Mouse (Mus musculus): ENCODE measurements at regions not wholly inside any gene's neighbourhood (a gene's known extent, or its start where the extent isn't known, plus 50 kb on each side); places are given as distances from the start of the nearest gene placed in this dataset.

- no peak for ATAC-seq (ENCODE audit: insufficient number of reproducible peaks, low FRiP score, low TSS enrichment, low read depth)
- WGBS: 94% methylated on average over 5 of the region's 5 CpGs
Observed at GRCm38 (mm10) chr14:87312318-87312717, 104.1 kb upstream of the Tdrd3 start.

GRCm38 (mm10) chr14:87314999-87315732, 101.3 kb upstream of the Tdrd3 start:
- H3K4me2 ChIP-seq (ENCODE audit: low read depth, severe bottlenecking): no peak overlapping the region
- H3K9me3 ChIP-seq (ENCODE audit: control insufficient read depth, low read length): no peaks in the 10 kb centered on the region
- no peaks in the 10 kb centered on the region for H3K4me1 ChIP-seq (ENCODE audit: control insufficient read depth, insufficient read depth, low read length)
- no peak overlapping the region for H3K9ac ChIP-seq (ENCODE audit: low read length)
- no peak overlapping the region for H3K27ac ChIP-seq (replicated peaks; ENCODE audit: low read depth, low read length)
- no peaks in the 10 kb centered on the region for H3K36me3 ChIP-seq (ENCODE audit: control insufficient read depth, insufficient read depth, low read length)
- 30% methylated on average over 6 of the region's 6 CpGs for WGBS
- no peak for ATAC-seq (ENCODE audit: insufficient number of reproducible peaks, low FRiP score, low TSS enrichment, low read depth)
- H3K4me3 ChIP-seq (ENCODE audit: low read depth, low read length): no peak overlapping the region
- DNase-seq (ENCODE audit: low spot score): peak; percentile 80
- H3K27me3 ChIP-seq (ENCODE audit: control insufficient read depth, insufficient read depth, low read length): no peaks in the 10 kb centered on the region

More at GRCm38 (mm10) chr14:87312318-87312717, 104.1 kb upstream of the Tdrd3 start:
- DNase-seq (ENCODE audit: low spot score): no peak
- H3K9ac ChIP-seq (ENCODE audit: low read length): no peak overlapping the region
- no peaks in the 10 kb centered on the region for H3K27me3 ChIP-seq (ENCODE audit: control insufficient read depth, insufficient read depth, low read length)
- no peak overlapping the region for H3K4me2 ChIP-seq (ENCODE audit: low read depth, severe bottlenecking)
- H3K4me3 ChIP-seq (ENCODE audit: low read depth, low read length): no peak overlapping the region
- H3K36me3 ChIP-seq (ENCODE audit: control insufficient read depth, insufficient read depth, low read length): no peaks in the 10 kb centered on the region
- H3K4me1 ChIP-seq (ENCODE audit: control insufficient read depth, insufficient read depth, low read length): no peaks in the 10 kb centered on the region
- no peak overlapping the region for H3K27ac ChIP-seq (replicated peaks; ENCODE audit: low read depth, low read length)
- no peaks in the 10 kb centered on the region for H3K9me3 ChIP-seq (ENCODE audit: control insufficient read depth, low read length)

- Histone ChIP-seq H3K36me3 (ENCODE audit: control insufficient read depth, insufficient read depth, low read length) (no peaks in the 10 kb centered on the region), H3K4me1 (ENCODE audit: control insufficient read depth, insufficient read depth, low read length) (no peaks in the 10 kb centered on the region), H3K27me3 (ENCODE audit: control insufficient read depth, insufficient read depth, low read length) (no peaks in the 10 kb centered on the region), H3K27ac (replicated peaks; ENCODE audit: low read depth, low read length) (no peak overlapping the region), H3K9me3 (ENCODE audit: control insufficient read depth, low read length) (no peaks in the 10 kb centered on the region), H3K4me3 (ENCODE audit: low read depth, low read length) (no peak overlapping the region), H3K4me2 (ENCODE audit: low read depth, severe bottlenecking) (no peak overlapping the region), H3K9ac (ENCODE audit: low read length) (no peak overlapping the region)
- DNase-seq (ENCODE audit: low spot score) (no peak), ATAC-seq (ENCODE audit: insufficient number of reproducible peaks, low FRiP score, low TSS enrichment, low read depth) (no peak)
- 26% methylated on average over 1 of the region's 1 CpGs for WGBS
Observed at GRCm38 (mm10) chr14:87327841-87328240, 88.6 kb upstream of the Tdrd3 start.

- Histone ChIP-seq H3K4me1 (ENCODE audit: control insufficient read depth, insufficient read depth, low read length) (no peaks in the 10 kb centered on the region), H3K9ac (ENCODE audit: low read length) (no peak overlapping the region), H3K4me2 (ENCODE audit: low read depth, severe bottlenecking) (no peak overlapping the region), H3K4me3 (ENCODE audit: low read depth, low read length) (no peak overlapping the region), H3K36me3 (ENCODE audit: control insufficient read depth, insufficient read depth, low read length) (no peaks in the 10 kb centered on the region), H3K9me3 (ENCODE audit: control insufficient read depth, low read length) (no peaks in the 10 kb centered on the region), H3K27ac (replicated peaks; ENCODE audit: low read depth, low read length) (no peak overlapping the region), H3K27me3 (ENCODE audit: control insufficient read depth, insufficient read depth, low read length) (no peaks in the 10 kb centered on the region)
- DNase-seq (ENCODE audit: low spot score): no peak
- 88% methylated on average over 8 of the region's 8 CpGs for WGBS
- ATAC-seq (ENCODE audit: insufficient number of reproducible peaks, low FRiP score, low TSS enrichment, low read depth): no peak
Observed at GRCm38 (mm10) chr14:87337950-87338526, 78.4 kb upstream of the Tdrd3 start.

- no peaks in the 10 kb centered on the region for H3K4me1 ChIP-seq (ENCODE audit: control insufficient read depth, insufficient read depth, low read length)
- no peak overlapping the region for H3K4me2 ChIP-seq (ENCODE audit: low read depth, severe bottlenecking)
- H3K9me3 ChIP-seq (ENCODE audit: control insufficient read depth, low read length): no peaks in the 10 kb centered on the region
- no peak overlapping the region for H3K27ac ChIP-seq (replicated peaks; ENCODE audit: low read depth, low read length)
- H3K9ac ChIP-seq (ENCODE audit: low read length): no peak overlapping the region
- H3K27me3 ChIP-seq (ENCODE audit: control insufficient read depth, insufficient read depth, low read length): no peaks in the 10 kb centered on the region
- no peak overlapping the region for H3K4me3 ChIP-seq (ENCODE audit: low read depth, low read length)
- DNase-seq (ENCODE audit: low spot score): no peak
- WGBS: 83% methylated on average over 1 of the region's 1 CpGs
- no peaks in the 10 kb centered on the region for H3K36me3 ChIP-seq (ENCODE audit: control insufficient read depth, insufficient read depth, low read length)
- ATAC-seq (ENCODE audit: insufficient number of reproducible peaks, low FRiP score, low TSS enrichment, low read depth): no peak
Observed at GRCm38 (mm10) chr14:87344540-87344939, 71.9 kb upstream of the Tdrd3 start.

- DNase-seq (ENCODE audit: low spot score) (no peak), ATAC-seq (ENCODE audit: insufficient number of reproducible peaks, low FRiP score, low TSS enrichment, low read depth) (no peak)
- no peak overlapping the region for H3K4me2 ChIP-seq (ENCODE audit: low read depth, severe bottlenecking)
- H3K36me3 ChIP-seq (ENCODE audit: control insufficient read depth, insufficient read depth, low read length): no peaks in the 10 kb centered on the region
- no peaks in the 10 kb centered on the region for H3K27me3 ChIP-seq (ENCODE audit: control insufficient read depth, insufficient read depth, low read length)
- 95% methylated on average over 3 of the region's 3 CpGs for WGBS
- H3K4me1 ChIP-seq (ENCODE audit: control insufficient read depth, insufficient read depth, low read length): no peaks in the 10 kb centered on the region
- no peak overlapping the region for H3K9ac ChIP-seq (ENCODE audit: low read length)
- no peak overlapping the region for H3K4me3 ChIP-seq (ENCODE audit: low read depth, low read length)
- H3K27ac ChIP-seq (replicated peaks; ENCODE audit: low read depth, low read length): no peak overlapping the region
- H3K9me3 ChIP-seq (ENCODE audit: control insufficient read depth, low read length): no peaks in the 10 kb centered on the region
Observed at GRCm38 (mm10) chr14:87346812-87347211, 69.6 kb upstream of the Tdrd3 start.

- H3K4me3 ChIP-seq (ENCODE audit: low read depth, low read length): no peak overlapping the region
- 51% methylated on average over 3 of the region's 3 CpGs for WGBS
- no peaks in the 10 kb centered on the region for H3K9me3 ChIP-seq (ENCODE audit: control insufficient read depth, low read length)
- H3K4me1 ChIP-seq (ENCODE audit: control insufficient read depth, insufficient read depth, low read length): no peaks in the 10 kb centered on the region
- no peak overlapping the region for H3K9ac ChIP-seq (ENCODE audit: low read length)
- DNase-seq (ENCODE audit: low spot score) (no peak), ATAC-seq (ENCODE audit: insufficient number of reproducible peaks, low FRiP score, low TSS enrichment, low read depth) (no peak)
- no peak overlapping the region for H3K4me2 ChIP-seq (ENCODE audit: low read depth, severe bottlenecking)
- no peaks in the 10 kb centered on the region for H3K36me3 ChIP-seq (ENCODE audit: control insufficient read depth, insufficient read depth, low read length)
- H3K27me3 ChIP-seq (ENCODE audit: control insufficient read depth, insufficient read depth, low read length): no peaks in the 10 kb centered on the region
- no peak overlapping the region for H3K27ac ChIP-seq (replicated peaks; ENCODE audit: low read depth, low read length)
Observed at GRCm38 (mm10) chr14:87348825-87349224, 67.6 kb upstream of the Tdrd3 start.

- Histone ChIP-seq H3K27ac (replicated peaks; ENCODE audit: low read depth, low read length) (no peak overlapping the region), H3K4me1 (ENCODE audit: control insufficient read depth, insufficient read depth, low read length) (no peaks in the 10 kb centered on the region), H3K27me3 (ENCODE audit: control insufficient read depth, insufficient read depth, low read length) (no peaks in the 10 kb centered on the region), H3K9ac (ENCODE audit: low read length) (no peak overlapping the region), H3K4me2 (ENCODE audit: low read depth, severe bottlenecking) (no peak overlapping the region), H3K9me3 (ENCODE audit: control insufficient read depth, low read length) (no peaks in the 10 kb centered on the region), H3K4me3 (ENCODE audit: low read depth, low read length) (no peak overlapping the region), H3K36me3 (ENCODE audit: control insufficient read depth, insufficient read depth, low read length) (no peaks in the 10 kb centered on the region)
- 86% methylated on average over 2 of the region's 2 CpGs for WGBS
- DNase-seq (ENCODE audit: low spot score) (no peak), ATAC-seq (ENCODE audit: insufficient number of reproducible peaks, low FRiP score, low TSS enrichment, low read depth) (no peak)
Observed at GRCm38 (mm10) chr14:87365793-87366192, 50.6 kb upstream of the Tdrd3 start.

Data from limb, embryonic 11.5 days (tissue).